ENCODE assay signal across 17 mouse cellular contexts in the genomic region with DNA sequence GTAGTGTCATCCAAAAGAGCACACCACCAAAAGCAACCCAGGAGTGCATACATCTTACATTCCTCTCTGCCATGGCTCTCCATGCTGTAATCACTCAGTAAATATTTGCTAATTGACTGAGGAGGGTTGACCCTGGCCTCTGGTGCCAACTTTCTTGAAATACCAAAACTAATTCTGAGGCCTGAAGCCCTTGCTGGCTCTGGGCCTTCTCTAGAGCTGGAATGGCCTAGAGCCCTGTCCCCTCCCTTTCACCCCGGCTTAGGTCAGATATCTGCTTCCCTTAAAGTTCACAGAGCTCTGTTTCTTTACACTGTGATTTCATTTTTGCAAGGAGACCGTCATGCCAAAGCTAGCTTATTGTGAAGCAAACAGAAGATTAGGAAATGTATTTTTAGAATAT. TPM values are rescaled to one million over a fixed set of nuclear protein-coding genes. Genes with fewer than 3 reads are reported as not detected.
DNase-seq lines count a peak whose midpoint lies in the region; ATAC-seq and TF ChIP-seq lines count a peak whose summit lies in the region.
"Had no signal": no experiment of that assay in that cellular context is flagged by ENCODE, and none has a peak within 500 bp of the region (broad histone marks: within the 10 kb centered on the region; RNA-seq: fewer than 3 reads in every experiment).

No protein-coding gene starts in this region.

- ATAC-seq in lung, postnatal 0 days: peak; percentile 72
- ATAC-seq in stomach, postnatal 0 days (ENCODE audit: low FRiP score, low TSS enrichment): no peak
- ATAC-seq: forebrain, embryonic 13.5 days; Patski had no signal

- no peaks in the 10 kb centered on the region for H3K36me3 ChIP-seq in liver, adult 2 months (ENCODE audit: control insufficient read depth, insufficient read depth, low read length)
- no peaks in the 10 kb centered on the region for H3K36me3 ChIP-seq in lung, postnatal 0 days (ENCODE audit: insufficient read depth, low read length)
- H3K36me3 ChIP-seq in stomach, postnatal 0 days (ENCODE audit: control insufficient read depth, insufficient read depth, low read length): no peaks in the 10 kb centered on the region
- no peaks in the 10 kb centered on the region for H3K36me3 ChIP-seq in forebrain, embryonic 10.5 days (replicated peaks)
- H3K36me3 ChIP-seq in embryonic facial prominence, embryonic 10.5 days (replicated peaks): no peaks in the 10 kb centered on the region

- peaks cover 23% of the 10 kb centered on the region for H3K4me1 ChIP-seq in liver, adult 2 months (ENCODE audit: control insufficient read depth, insufficient read depth, low read length)
- peaks cover 5% of the 10 kb centered on the region; the same call in 1 of the 2 replicates for H3K4me1 ChIP-seq in lung, postnatal 0 days (ENCODE audit: insufficient read depth, low read depth, low read length)
- peaks cover 3% of the 10 kb centered on the region for H3K4me1 ChIP-seq in stomach, postnatal 0 days (replicated peaks; ENCODE audit: control insufficient read depth, insufficient read depth)
- peaks cover 6% of the 10 kb centered on the region; the same call in 1 of the 2 replicates for H3K4me1 ChIP-seq in forebrain, embryonic 10.5 days
- peaks cover 16% of the 10 kb centered on the region for H3K4me1 ChIP-seq in embryonic facial prominence, embryonic 10.5 days
- H3K4me1 ChIP-seq: forebrain, embryonic 13.5 days had no signal

- peak; percentile 53 for DNase-seq in adrenal gland, postnatal 14 days
- DNase-seq in adrenal gland, postnatal 4 days (ENCODE audit: low spot score in 2 of 2): no peak
- DNase-seq in liver, adult 2 months (ENCODE audit: extremely low read depth, low read depth, low spot score): peak; percentile 96
- DNase-seq in liver: no peak
- DNase-seq in lung, postnatal 0 days (ENCODE audit: low spot score): peak; percentile 71
- peak; percentile 50 for DNase-seq in stomach, postnatal 0 days (ENCODE audit: low spot score)
- DNase-seq in forebrain, embryonic 10.5 days (ENCODE audit: extremely low spot score, low spot score): no peak
- no peak for DNase-seq in embryonic facial prominence, embryonic 10.5 days (ENCODE audit: low spot score)
- DNase-seq: cerebellum, adult 9-11 months; kidney, adult 9 months; kidney, postnatal 4 days; layer of hippocampus, postnatal 36 days; left cerebral cortex, postnatal 4 days; midbrain, embryonic 14.5 days had no signal

- TF ChIP-seq POLR2A in liver, adult 2 months (IDR thresholded peaks at IDR 0.05; ENCODE audit: extremely low read depth, insufficient read depth, low read length): no peak

- no peaks in the 10 kb centered on the region for H3K9me3 ChIP-seq in lung, postnatal 0 days (ENCODE audit: low read length)
- H3K9me3 ChIP-seq in stomach, postnatal 0 days (ENCODE audit: control insufficient read depth, low read length): no peaks in the 10 kb centered on the region
- no peaks in the 10 kb centered on the region for H3K9me3 ChIP-seq in forebrain, embryonic 10.5 days
- no peaks in the 10 kb centered on the region for H3K9me3 ChIP-seq in embryonic facial prominence, embryonic 10.5 days
- H3K9me3 ChIP-seq: forebrain, embryonic 13.5 days had no signal

- WGBS in liver, adult 2 months: 10% methylated on average over 2 of the region's 2 CpGs
- 29% methylated on average over 2 of the region's 2 CpGs for WGBS in lung, postnatal 0 days
- WGBS in stomach, postnatal 0 days: 19% methylated on average over 2 of the region's 2 CpGs
- WGBS in forebrain, embryonic 10.5 days: 75% methylated on average over 2 of the region's 2 CpGs
- WGBS in embryonic facial prominence, embryonic 10.5 days: 67% methylated on average over 2 of the region's 2 CpGs

- H3K4me3 ChIP-seq in liver, adult 2 months (ENCODE audit: insufficient read depth, low read depth, low read length): no peak overlapping the region
- no peak overlapping the region for H3K4me3 ChIP-seq in lung, postnatal 0 days (ENCODE audit: low read depth, low read length)
- H3K4me3 ChIP-seq in stomach, postnatal 0 days (ENCODE audit: low read depth, low read length): no peak overlapping the region
- no peak overlapping the region for H3K4me3 ChIP-seq in forebrain, embryonic 10.5 days
- H3K4me3 ChIP-seq in embryonic facial prominence, embryonic 10.5 days: no peak overlapping the region
- H3K4me3 ChIP-seq: forebrain, embryonic 13.5 days had no signal

- H3K4me2 ChIP-seq in lung, postnatal 0 days (replicated peaks; ENCODE audit: low read depth, low read length): no peak overlapping the region
- no peak overlapping the region for H3K4me2 ChIP-seq in stomach, postnatal 0 days (replicated peaks; ENCODE audit: low read depth)
- H3K4me2 ChIP-seq: forebrain, embryonic 13.5 days had no signal

- TF ChIP-seq CTCF in liver, adult 2 months (IDR thresholded peaks at IDR 0.05; ENCODE audit: low read depth, low read length): no peak
- no peak for TF ChIP-seq CTCF in lung, postnatal 0 days (IDR thresholded peaks at IDR 0.05)
- TF ChIP-seq CTCF in stomach, postnatal 0 days (IDR thresholded peaks at IDR 0.05; ENCODE audit: low read depth): no peak

- H3K79me2 ChIP-seq in liver, adult 2 months (ENCODE audit: control insufficient read depth, insufficient read depth, low read length): no peaks in the 10 kb centered on the region

- peak overlapping the region; percentile 35 for H3K27ac ChIP-seq in liver, adult 2 months (replicated peaks; ENCODE audit: insufficient read depth, low read depth, low read length)
- H3K27ac ChIP-seq in lung, postnatal 0 days (ENCODE audit: low read length): no peak overlapping the region
- no peak overlapping the region for H3K27ac ChIP-seq in stomach, postnatal 0 days (replicated peaks)
- H3K27ac ChIP-seq in forebrain, embryonic 10.5 days: no peak overlapping the region
- H3K27ac ChIP-seq in embryonic facial prominence, embryonic 10.5 days (replicated peaks): no peak overlapping the region
- H3K27ac ChIP-seq: forebrain, embryonic 13.5 days; macrophage had no signal

- no peaks in the 10 kb centered on the region for H3K27me3 ChIP-seq in liver, adult 2 months (ENCODE audit: control insufficient read depth, insufficient read depth, low read length)
- H3K27me3 ChIP-seq in lung, postnatal 0 days (replicated peaks; ENCODE audit: insufficient read depth, low read length): no peaks in the 10 kb centered on the region
- H3K27me3 ChIP-seq in stomach, postnatal 0 days (ENCODE audit: control insufficient read depth, insufficient read depth, low read length): no peaks in the 10 kb centered on the region
- H3K27me3 ChIP-seq in forebrain, embryonic 10.5 days (ENCODE audit: poor library complexity, severe bottlenecking): 0 out of 2 replicates have a peak, but pooled peaks cover 9% of the 10 kb centered on the region
- H3K27me3 ChIP-seq in embryonic facial prominence, embryonic 10.5 days (replicated peaks; ENCODE audit: low read depth, poor library complexity, severe bottlenecking): peaks cover 23% of the 10 kb centered on the region
- H3K27me3 ChIP-seq: forebrain, embryonic 13.5 days; Patski had no signal

- TF ChIP-seq EP300 in lung, postnatal 0 days (IDR thresholded peaks at IDR 0.05): peak; percentile 66
- no peak for TF ChIP-seq EP300 in stomach, postnatal 0 days (optimal IDR thresholded peaks at IDR 0.05)

- H3K9ac ChIP-seq in liver, adult 2 months (ENCODE audit: low read depth, low read length): no peak overlapping the region
- no peak overlapping the region for H3K9ac ChIP-seq in lung, postnatal 0 days (replicated peaks; ENCODE audit: low read depth)
- no peak overlapping the region for H3K9ac ChIP-seq in stomach, postnatal 0 days (ENCODE audit: low read length)
- H3K9ac ChIP-seq: forebrain, embryonic 13.5 days had no signal

RNA-seq across cellular contexts. Expression of gene Csf1, which starts 6.5 kb away (rescaled TPM):
- total RNA-seq in adrenal gland, postnatal 14 days (2021): 17.4 and 18.5 TPM in 2 replicates
- 10 to 100 TPM; 18.0 to 19.8 TPM for total RNA-seq in adrenal gland, postnatal 4 days (2021)
- 3.0 and 3.3 TPM in 2 replicates for total RNA-seq in liver, adult 2 months (2014; rRNA removed)
- polyA plus RNA-seq in liver, adult 2 months (2012; rRNA removed): 4.6 and 6.6 TPM in 2 replicates
- polyA plus RNA-seq in lung, postnatal 0 days (2015; fragmentation: Nextera tagmentation; extraction: Ambion mirVana): 10.9 and 14.3 TPM in 2 replicates
- 13.1 and 14.7 TPM in 2 replicates for polyA plus RNA-seq in stomach, postnatal 0 days (2015; fragmentation: Nextera tagmentation; extraction: Ambion mirVana)
- polyA plus RNA-seq in forebrain, embryonic 10.5 days (2016; fragmentation: Nextera tagmentation; extraction: Ambion mirVana): 4.6 and 4.8 TPM in 2 replicates
- polyA plus RNA-seq in embryonic facial prominence, embryonic 10.5 days (2016; fragmentation: Nextera tagmentation; extraction: Ambion mirVana): 3.8 and 4.4 TPM in 2 replicates

Comparison
In these comparisons a context has a peak if more than half of its experiments do, and no peak if none do; other contexts are left out.
1. DNase-seq: peak in adrenal gland, postnatal 14 days (single experiment), liver, adult 2 months (single experiment), lung, postnatal 0 days (single experiment) and stomach, postnatal 0 days (single experiment); none in adrenal gland, postnatal 4 days (0 of 2), liver (single experiment), forebrain, embryonic 10.5 days (single experiment) and embryonic facial prominence, embryonic 10.5 days (single experiment).